Mouse (Mus musculus) heart, postnatal 0 days (tissue): Measurements from ENCODE around the gene Olfr250.

Source experiments
- CTCF ChIP-seq: IDR thresholded peaks from 2 replicates; pipeline ENCODE4 v1.5.1; 2016; ENCODE audit warnings: antibody characterized with exemption, control low read depth, low read depth
- EP300 ChIP-seq: IDR thresholded peaks from 2 replicates; pipeline ENCODE4 v1.6.1; 2016; ENCODE audit warnings: antibody characterized with exemption, low read depth

GRCm38 (mm10) chr9:38366596-38366995 lies at the start of gene Olfr250:
- TF ChIP-seq CTCF: no peak
- TF ChIP-seq EP300: no peak
